Mouse (Mus musculus) erythroblast, embryonic 14.5 days (primary cell): Measurements from ENCODE around the gene Hivep3. TPM values are rescaled to one million over a fixed set of nuclear protein-coding genes. Genes with fewer than 3 reads are reported as not detected.

Experiments
- H3K27me3 ChIP-seq: 2 replicates; pipeline ENCODE4 v1.6.1; 2012; ENCODE audit warnings: inconsistent platforms; ENCODE audit not compliant: control insufficient read depth
- H3K36me3 ChIP-seq: 2 replicates; pipeline ENCODE4 v1.6.1; 2012; ENCODE audit warnings: mild to moderate bottlenecking, inconsistent platforms; ENCODE audit not compliant: control insufficient read depth
- H3K4me1 ChIP-seq: 2 replicates; pipeline ENCODE4 v1.6.1; 2012; ENCODE audit warnings: inconsistent platforms; ENCODE audit not compliant: control insufficient read depth
- H3K4me3 ChIP-seq: replicated peaks from 2 replicates; pipeline ENCODE3; 2012; ENCODE audit warnings: moderate library complexity, mild to moderate bottlenecking, inconsistent platforms
- H3K9me3 ChIP-seq: 2 replicates; pipeline ENCODE4 v1.6.1; 2012; ENCODE audit warnings: low read length, inconsistent platforms, mixed read lengths; ENCODE audit not compliant: control insufficient read depth
- GATA1 ChIP-seq: IDR thresholded peaks from 2 replicates; pipeline ENCODE4 v1.6.1; 2012; ENCODE audit warnings: low read length, inconsistent platforms, mixed read lengths
- TAL1 ChIP-seq: IDR thresholded peaks from 3 replicates; pipeline ENCODE4 v1.6.1; 2012; ENCODE audit warnings: low read length, inconsistent platforms, mixed read lengths
- polyA plus RNA-seq: library from polyadenylated mRNA; stranded (reverse); fragments of >175 nt; gene quantifications from 2 replicates; pipeline ENCODE4 v1.2.3, GENCODE M21; 2012

The Hivep3 gene
- polyA plus RNA-seq, 1 experiment, result 0.01 TPM

DNA sequence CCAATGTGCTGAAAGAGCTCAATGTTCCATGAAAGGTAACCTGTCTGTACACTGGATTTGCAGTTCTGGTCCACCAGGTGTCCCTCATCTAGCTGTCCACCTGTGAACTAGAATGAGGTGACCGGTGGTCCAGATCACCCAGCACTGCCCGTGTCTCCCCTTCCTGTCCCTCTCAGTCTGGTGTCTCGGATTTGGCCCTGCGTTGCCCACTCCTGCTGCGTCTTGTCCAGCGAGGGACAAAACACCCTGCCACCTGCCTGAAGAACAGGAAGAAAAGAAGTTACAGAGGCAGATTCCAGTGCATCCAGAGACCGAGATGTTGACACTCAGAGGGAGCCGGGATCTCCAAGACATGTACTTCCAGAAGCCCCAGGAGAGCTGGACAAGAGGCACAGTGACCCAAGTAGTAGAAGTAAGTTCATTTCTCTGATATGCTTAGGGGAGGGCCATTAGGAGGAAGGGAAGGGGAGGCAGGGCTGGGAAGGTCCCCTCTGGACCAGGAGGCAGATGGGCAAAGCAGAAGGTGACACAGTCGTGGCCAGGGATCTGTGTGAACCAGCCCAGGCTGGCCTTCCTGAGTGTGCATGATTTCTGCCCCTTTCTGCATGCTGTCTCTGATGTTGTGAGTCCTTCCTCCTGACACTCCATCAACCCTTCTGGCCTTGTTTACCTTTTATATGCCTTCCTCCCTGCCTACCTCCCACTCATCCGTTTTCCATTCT, 138.4 kb downstream of the Hivep3 start:
- Histone ChIP-seq H3K36me3 (no peaks in the 10 kb centered on the region), H3K4me1 (no peaks in the 10 kb centered on the region)

DNA sequence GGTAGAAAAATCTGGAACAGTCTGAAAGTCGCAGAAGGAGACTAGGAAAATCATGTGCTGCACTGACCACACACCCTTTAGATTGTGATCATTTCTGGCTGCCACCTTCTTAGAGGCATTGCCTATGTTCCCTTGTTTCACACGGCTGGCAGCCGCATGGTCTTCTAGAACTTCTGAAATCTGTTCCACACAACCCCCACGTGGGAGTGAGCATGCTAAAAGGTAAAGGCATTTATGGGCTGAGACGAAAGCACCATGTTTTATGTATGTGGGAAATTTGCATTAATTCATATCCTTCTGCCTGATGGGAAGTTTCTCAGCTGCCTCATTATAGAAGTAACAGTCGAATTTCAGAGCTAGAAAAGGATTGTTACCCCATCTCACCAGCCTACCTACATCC, 140.4 kb downstream of the Hivep3 start:
- Histone ChIP-seq H3K27me3 (no peaks in the 10 kb centered on the region), H3K4me3 (no peak overlapping the region), H3K9me3 (no peaks in the 10 kb centered on the region), H3K4me1 (no peaks in the 10 kb centered on the region), H3K36me3 (no peaks in the 10 kb centered on the region)
- TF ChIP-seq GATA1, result no peak
- no peak for TF ChIP-seq TAL1

More for the DNA sequence above, 138.4 kb downstream of the Hivep3 start:
- H3K9me3 ChIP-seq, result no peaks in the 10 kb centered on the region
- H3K4me3 ChIP-seq, result no peak overlapping the region
- no peak for TF ChIP-seq GATA1
- no peak for TF ChIP-seq TAL1
- H3K27me3 ChIP-seq, result no peaks in the 10 kb centered on the region

DNA sequence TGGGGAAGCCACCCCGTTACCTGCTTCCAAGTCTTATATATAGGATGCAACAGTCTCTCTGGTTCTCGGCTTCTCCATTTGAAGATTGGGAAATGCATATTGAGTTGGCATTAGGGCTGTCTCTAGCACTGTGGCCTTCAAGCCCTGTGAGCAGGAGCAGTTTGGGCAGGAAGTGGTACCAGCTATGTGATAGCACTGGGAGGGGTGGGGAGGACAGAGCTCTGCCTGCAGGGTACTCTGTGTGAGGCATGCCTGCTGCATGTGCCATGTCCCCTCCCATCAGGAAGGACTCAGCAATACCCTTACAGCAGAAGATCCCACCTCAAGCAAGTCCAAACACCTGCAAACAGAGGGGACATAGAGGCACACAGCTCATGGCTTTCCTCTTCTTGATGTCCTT, 142.0 kb downstream of the Hivep3 start:
- no peak overlapping the region for H3K4me3 ChIP-seq
- no peaks in the 10 kb centered on the region for H3K4me1 ChIP-seq
- no peak for TF ChIP-seq TAL1
- no peak for TF ChIP-seq GATA1
- H3K27me3 ChIP-seq, result no peaks in the 10 kb centered on the region
- H3K36me3 ChIP-seq, result no peaks in the 10 kb centered on the region
- no peaks in the 10 kb centered on the region for H3K9me3 ChIP-seq

DNA sequence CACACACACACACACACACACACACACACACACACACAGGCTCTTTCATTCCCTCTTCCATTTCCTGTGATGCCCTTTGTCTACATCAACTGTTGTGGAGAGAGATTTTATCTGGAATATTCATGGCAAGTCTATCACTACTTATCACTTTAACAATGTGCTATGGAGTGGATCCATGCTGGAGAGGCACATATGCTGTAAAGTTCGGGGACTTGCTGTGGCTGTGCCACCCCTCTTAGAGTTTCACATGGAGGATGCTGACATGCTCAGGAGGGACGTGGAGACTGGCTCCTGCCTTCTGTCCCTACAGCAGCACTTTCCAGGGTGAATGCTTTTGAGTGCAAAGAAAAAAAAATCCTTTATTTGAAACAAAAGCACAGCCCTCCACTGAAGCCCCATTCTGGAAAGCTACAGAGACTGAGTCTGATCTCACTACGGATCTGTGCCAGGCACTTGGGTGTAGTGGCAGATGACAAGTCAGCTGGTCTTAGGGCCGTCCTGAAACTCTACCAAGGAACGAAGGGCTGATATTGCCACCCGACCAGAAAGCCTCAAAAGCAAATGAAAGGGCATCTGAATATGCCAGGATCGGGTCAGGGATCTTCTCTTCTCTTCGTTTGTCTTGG, 143.1 kb downstream of the Hivep3 start:
- Histone ChIP-seq H3K9me3 (no peaks in the 10 kb centered on the region), H3K36me3 (no peaks in the 10 kb centered on the region), H3K4me3 (no peak overlapping the region), H3K27me3 (no peaks in the 10 kb centered on the region), H3K4me1 (no peaks in the 10 kb centered on the region)
- TF ChIP-seq TAL1 (no peak), GATA1 (no peak)

DNA sequence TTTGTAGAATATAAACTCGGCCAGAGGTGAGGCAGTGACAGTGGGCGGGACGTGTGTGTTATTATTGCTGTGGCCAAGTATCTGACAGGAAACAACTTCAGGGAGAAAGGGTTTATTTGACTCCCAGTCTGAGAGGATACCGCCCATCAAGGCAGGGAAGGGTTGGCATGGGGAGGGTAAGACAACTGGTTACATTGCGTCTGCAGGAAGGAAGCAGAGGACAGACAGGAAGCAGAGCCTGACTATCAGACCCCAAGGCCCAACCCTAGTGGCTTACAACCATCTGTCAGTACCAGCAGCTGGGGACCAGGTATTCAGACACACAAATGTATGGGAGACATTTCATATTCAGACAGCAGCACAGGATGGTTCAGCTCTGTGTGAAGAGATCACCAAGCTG, 144.6 kb downstream of the Hivep3 start:
- H3K9me3 ChIP-seq, result no peaks in the 10 kb centered on the region
- H3K4me1 ChIP-seq, result no peaks in the 10 kb centered on the region
- H3K36me3 ChIP-seq, result no peaks in the 10 kb centered on the region
- no peak overlapping the region for H3K4me3 ChIP-seq
- no peaks in the 10 kb centered on the region for H3K27me3 ChIP-seq
- TF ChIP-seq TAL1 (no peak), GATA1 (no peak)

DNA sequence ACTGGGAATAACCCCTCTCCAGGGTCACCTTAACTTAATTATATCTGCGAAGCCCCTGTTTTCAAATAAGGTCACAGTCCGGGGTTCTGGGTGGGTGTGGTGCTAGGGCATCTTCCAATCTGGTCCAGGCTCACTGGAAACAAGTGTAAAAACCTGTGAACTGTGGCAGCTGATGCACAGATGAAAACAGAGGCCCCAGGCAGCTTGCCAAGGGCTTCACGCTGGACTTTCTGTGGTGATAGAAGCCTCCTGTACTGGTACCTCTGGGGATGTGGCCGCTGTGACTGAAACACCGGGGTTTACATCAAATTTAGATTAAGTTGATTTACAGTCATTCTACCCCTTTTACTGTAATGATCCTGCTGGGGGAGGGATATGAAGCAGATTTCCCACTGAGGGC, 146.1 kb downstream of the Hivep3 start:
- Histone ChIP-seq H3K27me3 (no peaks in the 10 kb centered on the region), H3K4me3 (no peak overlapping the region), H3K4me1 (no peaks in the 10 kb centered on the region), H3K9me3 (no peaks in the 10 kb centered on the region), H3K36me3 (no peaks in the 10 kb centered on the region)
- no peak for TF ChIP-seq GATA1
- no peak for TF ChIP-seq TAL1

DNA sequence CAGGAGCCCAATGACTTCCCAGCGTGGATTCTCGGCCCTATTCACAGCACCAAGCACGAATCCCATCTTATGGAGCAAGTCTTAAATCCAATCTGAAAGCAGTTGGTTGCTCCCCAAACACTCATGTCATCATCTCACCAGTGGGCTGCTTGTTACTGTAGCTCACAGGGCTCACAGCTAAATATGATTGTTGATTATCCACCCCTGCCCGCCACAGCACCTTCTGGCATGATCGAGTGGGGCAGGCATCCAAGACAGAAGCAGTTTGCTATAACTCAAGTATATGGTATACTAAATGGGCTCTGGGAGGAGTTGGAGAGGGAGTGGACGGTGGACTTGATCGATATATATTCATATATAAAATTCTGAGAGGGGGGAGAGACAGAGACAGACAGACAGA, 146.7 kb downstream of the Hivep3 start:
- Histone ChIP-seq H3K4me1 (no peaks in the 10 kb centered on the region), H3K4me3 (no peak overlapping the region), H3K36me3 (no peaks in the 10 kb centered on the region), H3K9me3 (no peaks in the 10 kb centered on the region), H3K27me3 (no peaks in the 10 kb centered on the region)
- TF ChIP-seq TAL1, result no peak
- TF ChIP-seq GATA1, result no peak

DNA sequence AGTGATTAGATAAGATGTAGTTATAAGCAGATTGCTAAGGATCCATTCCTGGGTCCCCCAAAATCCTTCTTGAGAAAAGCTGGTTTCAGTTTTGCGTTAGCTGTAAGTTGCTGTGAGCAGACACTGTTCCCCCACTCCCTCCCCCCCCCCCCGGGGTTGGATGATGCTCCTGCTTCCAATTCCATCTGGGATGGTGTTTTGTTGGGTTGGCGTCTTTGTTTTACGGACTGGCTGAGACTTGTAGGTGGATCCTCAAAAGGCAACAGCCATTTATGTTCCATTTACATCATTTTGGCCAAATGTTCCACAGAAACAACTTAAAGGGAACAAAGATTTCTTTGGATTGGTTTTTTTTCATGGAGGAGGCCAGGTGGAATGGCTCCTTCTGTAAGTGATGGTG, 147.7 kb downstream of the Hivep3 start:
- TF ChIP-seq TAL1 (no peak), GATA1 (no peak)

DNA sequence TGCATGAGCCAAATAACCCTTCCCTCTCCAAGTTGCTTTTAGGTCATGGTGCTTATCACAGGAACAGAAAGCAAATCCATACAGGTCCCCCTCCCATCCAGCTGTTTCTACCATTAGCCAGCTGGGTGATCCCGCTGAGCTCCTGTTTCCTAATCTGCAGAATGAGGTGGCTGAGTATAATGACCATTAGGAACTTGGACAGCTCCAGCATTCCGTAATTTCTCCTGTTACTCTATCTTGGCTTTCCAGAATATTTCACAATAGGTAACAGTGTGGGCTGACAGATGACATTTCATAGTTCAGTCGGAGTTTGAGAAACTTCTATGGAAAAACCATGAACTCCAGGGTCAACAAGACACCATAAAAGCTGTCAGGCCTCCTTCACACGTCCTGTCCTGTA, 148.8 kb downstream of the Hivep3 start:
- H3K9me3 ChIP-seq, result no peaks in the 10 kb centered on the region
- H3K27me3 ChIP-seq, result no peaks in the 10 kb centered on the region
- H3K36me3 ChIP-seq, result no peaks in the 10 kb centered on the region
- no peak overlapping the region for H3K4me3 ChIP-seq
- H3K4me1 ChIP-seq, result no peaks in the 10 kb centered on the region
- TF ChIP-seq TAL1, result no peak
- no peak for TF ChIP-seq GATA1

More for the DNA sequence above, 147.7 kb downstream of the Hivep3 start:
- Histone ChIP-seq H3K9me3 (no peaks in the 10 kb centered on the region), H3K4me3 (no peak overlapping the region), H3K4me1 (no peaks in the 10 kb centered on the region), H3K36me3 (no peaks in the 10 kb centered on the region), H3K27me3 (no peaks in the 10 kb centered on the region)
